Mouse (Mus musculus): ENCODE measurements around the gene Msl3l2.

- TF ChIP-seq CTCF (IDR thresholded peaks at IDR 0.05; ENCODE audit: low read depth, low read length), result no peak
- no peak for TF ChIP-seq TAL1 (conservative IDR thresholded peaks at IDR 0.05; ENCODE audit: low read depth, low read length)
- TF ChIP-seq GATA1 (IDR thresholded peaks at IDR 0.05; ENCODE audit: borderline replicate concordance, low read length), result no peak
Measured at GRCm38 (mm10) chr10:56164411-56164810, 57.7 kb downstream of the Msl3l2 start.

Measured in G1E (cell line).